Mouse (Mus musculus) embryonic facial prominence, embryonic 11.5 days (tissue): Measurements from ENCODE around the gene Arpc2. TPM values are rescaled to one million over a fixed set of nuclear protein-coding genes. Genes with fewer than 3 reads are reported as not detected.
A peak's percentile ranks its signal among the peaks of the same experiment; 100 is the strongest.

ENCODE experiments used
- ATAC-seq: fragments of 200-750 bp; cut with Nextera tagmentation; replicated peaks from 2 replicates; pipeline ENCODE4 v1.8.0; 2017; ENCODE audit warnings: low read depth; ENCODE audit not compliant: insufficient number of reproducible peaks, low FRiP score, low TSS enrichment
- DNase-seq: peaks from one replicate; pipeline ENCODE4 v3.0.0-alpha.2; 2015; ENCODE audit warnings: low spot score
- H3K27ac ChIP-seq: fragments of 300-500 bp; sonication (generic); replicated peaks from 2 replicates; pipeline ENCODE4 v1.5.1; 2014; ENCODE audit warnings: mild to moderate bottlenecking, low read depth, low read length, control low read depth
- H3K27me3 ChIP-seq: fragments of 300-500 bp; sonication (generic); 2 replicates; pipeline ENCODE4 v1.6.1; 2014; ENCODE audit warnings: mild to moderate bottlenecking, low read length, moderate library complexity, mixed read lengths; ENCODE audit not compliant: control insufficient read depth, insufficient read depth
- H3K36me3 ChIP-seq: fragments of 300-500 bp; sonication (generic); replicated peaks from 2 replicates; pipeline ENCODE4 v1.6.1; 2014; ENCODE audit warnings: low read depth, mild to moderate bottlenecking, low read length, moderate library complexity, mixed read lengths; ENCODE audit not compliant: control insufficient read depth, insufficient read depth
- H3K4me1 ChIP-seq: fragments of 300-500 bp; sonication (generic); 2 replicates; pipeline ENCODE4 v1.6.1; 2014; ENCODE audit warnings: low read length, mixed read lengths; ENCODE audit not compliant: control insufficient read depth, insufficient read depth
- H3K4me2 ChIP-seq: fragments of 300-500 bp; sonication (generic); 2 replicates; pipeline ENCODE4 v1.6.1; 2014; ENCODE audit warnings: low read depth, mild to moderate bottlenecking, control low read depth, low read length, moderate library complexity
- H3K4me3 ChIP-seq: fragments of 300-500 bp; sonication (generic); 2 replicates; pipeline ENCODE4 v1.5.1; 2014; ENCODE audit warnings: low read depth, low read length, control low read depth
- H3K9ac ChIP-seq: fragments of 300-500 bp; sonication (generic); replicated peaks from 2 replicates; pipeline ENCODE4 v1.6.1; 2014; ENCODE audit warnings: mild to moderate bottlenecking, control low read depth, low read length
- H3K9me3 ChIP-seq: fragments of 300-500 bp; sonication (generic); replicated peaks from 2 replicates; pipeline ENCODE4 v1.6.1; 2016; ENCODE audit warnings: mild to moderate bottlenecking, low read length, inconsistent platforms, mixed read lengths; ENCODE audit not compliant: control insufficient read depth
- WGBS: fragments of 180-500 bp; shearing (Covaris S2); extraction: QIAGEN DNeasy Blood & Tissue Kit; methylation state at CpG from one replicate; pipeline ENCODE4 v1.1.7; 2014; 5-methylcytosine and 5-hydroxymethylcytosine counted together
- polyA plus RNA-seq: library from polyadenylated mRNA; unstranded; fragments of >200 nt; fragmentation: Nextera tagmentation; extraction: Ambion mirVana; gene quantifications from 2 replicates; pipeline ENCODE4 v1.2.1, GENCODE M21; 2014

The Arpc2 gene
- polyA plus RNA-seq, 1 experiment from 2014 or later = 380 TPM

- Histone ChIP-seq H3K27ac (no peak overlapping the region), H3K27me3 (no peaks in the 10 kb centered on the region), H3K4me1 (no peaks in the 10 kb centered on the region), H3K9me3 (no peaks in the 10 kb centered on the region), H3K4me3 (no peak overlapping the region), H3K9ac (no peak overlapping the region), H3K4me2 (no peak overlapping the region), H3K36me3 (no peaks in the 10 kb centered on the region)
- DNase-seq = no peak
- no peak for ATAC-seq
- WGBS = 86% methylated on average over 8 of the region's 8 CpGs
Measured at GRCm38 (mm10) chr1:74199046-74199445, 36.8 kb upstream of the Arpc2 start.

GRCm38 (mm10) chr1:74201048-74201844 is 34.6 kb upstream of the Arpc2 start:
- 75% methylated on average over 7 of the region's 7 CpGs for WGBS

GRCm38 (mm10) chr1:74203457-74203856 is 32.4 kb upstream of the Arpc2 start:
- WGBS = 66% methylated on average over 5 of the region's 5 CpGs
- H3K27me3 ChIP-seq = no peaks in the 10 kb centered on the region
- DNase-seq (no peak), ATAC-seq (no peak)
- H3K9ac ChIP-seq = no peak overlapping the region
- no peaks in the 10 kb centered on the region for H3K4me1 ChIP-seq
- no peaks in the 10 kb centered on the region for H3K9me3 ChIP-seq
- H3K4me2 ChIP-seq = no peak overlapping the region
- H3K4me3 ChIP-seq = no peak overlapping the region
- H3K27ac ChIP-seq = no peak overlapping the region
- H3K36me3 ChIP-seq = no peaks in the 10 kb centered on the region

More at GRCm38 (mm10) chr1:74201048-74201844, 34.6 kb upstream of the Arpc2 start:
- Histone ChIP-seq H3K27me3 (no peaks in the 10 kb centered on the region), H3K4me1 (no peaks in the 10 kb centered on the region), H3K9me3 (no peaks in the 10 kb centered on the region), H3K4me2 (no peak overlapping the region), H3K9ac (no peak overlapping the region), H3K27ac (no peak overlapping the region), H3K36me3 (no peaks in the 10 kb centered on the region), H3K4me3 (no peak overlapping the region)
- peak; percentile 18 for DNase-seq
- no peak for ATAC-seq

GRCm38 (mm10) chr1:74205881-74206280 is 30.0 kb upstream of the Arpc2 start:
- Histone ChIP-seq H3K4me2 (no peak overlapping the region), H3K4me3 (no peak overlapping the region), H3K27me3 (no peaks in the 10 kb centered on the region), H3K36me3 (no peaks in the 10 kb centered on the region), H3K9ac (no peak overlapping the region), H3K4me1 (no peaks in the 10 kb centered on the region), H3K27ac (no peak overlapping the region), H3K9me3 (no peaks in the 10 kb centered on the region)
- ATAC-seq (no peak), DNase-seq (peak; percentile 74)
- WGBS = 65% methylated on average over 7 of the region's 7 CpGs

- Histone ChIP-seq H3K4me1 (no peaks in the 10 kb centered on the region), H3K36me3 (no peaks in the 10 kb centered on the region), H3K4me2 (no peak overlapping the region), H3K9ac (no peak overlapping the region), H3K27me3 (no peaks in the 10 kb centered on the region), H3K9me3 (no peaks in the 10 kb centered on the region), H3K27ac (no peak overlapping the region), H3K4me3 (no peak overlapping the region)
- DNase-seq (no peak), ATAC-seq (no peak)
- 78% methylated on average over 8 of the region's 8 CpGs for WGBS
Measured at GRCm38 (mm10) chr1:74206642-74207041, 29.2 kb upstream of the Arpc2 start.

- no peak overlapping the region for H3K4me3 ChIP-seq
- no peak overlapping the region for H3K4me2 ChIP-seq
- DNase-seq (no peak), ATAC-seq (no peak)
- H3K27ac ChIP-seq = no peak overlapping the region
- no peaks in the 10 kb centered on the region for H3K27me3 ChIP-seq
- no peak overlapping the region for H3K9ac ChIP-seq
- H3K4me1 ChIP-seq = no peaks in the 10 kb centered on the region
- WGBS = 63% methylated on average over 9 of the region's 9 CpGs
- H3K9me3 ChIP-seq = no peaks in the 10 kb centered on the region
- no peaks in the 10 kb centered on the region for H3K36me3 ChIP-seq
Measured at GRCm38 (mm10) chr1:74207906-74208305, 28.0 kb upstream of the Arpc2 start.

- no peaks in the 10 kb centered on the region for H3K4me1 ChIP-seq
- H3K4me2 ChIP-seq = no peak overlapping the region
- ATAC-seq (no peak), DNase-seq (no peak)
- no peaks in the 10 kb centered on the region for H3K27me3 ChIP-seq
- no peak overlapping the region for H3K4me3 ChIP-seq
- 90% methylated on average over 8 of the region's 8 CpGs for WGBS
- no peaks in the 10 kb centered on the region for H3K36me3 ChIP-seq
- H3K27ac ChIP-seq = no peak overlapping the region
- no peak overlapping the region for H3K9ac ChIP-seq
- no peaks in the 10 kb centered on the region for H3K9me3 ChIP-seq
Measured at GRCm38 (mm10) chr1:74208941-74209340, 26.9 kb upstream of the Arpc2 start.

GRCm38 (mm10) chr1:74219922-74220321 is 16.0 kb upstream of the Arpc2 start:
- H3K36me3 ChIP-seq = no peaks in the 10 kb centered on the region
- DNase-seq = no peak
- H3K9ac ChIP-seq = no peak overlapping the region
- H3K27ac ChIP-seq = no peak overlapping the region
- H3K9me3 ChIP-seq = no peaks in the 10 kb centered on the region
- no peaks in the 10 kb centered on the region for H3K27me3 ChIP-seq
- 87% methylated on average over 7 of the region's 7 CpGs for WGBS
- ATAC-seq = no peak
- no peaks in the 10 kb centered on the region for H3K4me1 ChIP-seq
- H3K4me3 ChIP-seq = no peak overlapping the region
- no peak overlapping the region for H3K4me2 ChIP-seq
